Mouse (Mus musculus): ENCODE data around the gene Lactb. TPM values are rescaled to one million over a fixed set of nuclear protein-coding genes. Genes with fewer than 3 reads are reported as not detected.

The Lactb gene
- polyA plus RNA-seq, 1 experiment from 2014 or later, result 13.3 TPM

DNA sequence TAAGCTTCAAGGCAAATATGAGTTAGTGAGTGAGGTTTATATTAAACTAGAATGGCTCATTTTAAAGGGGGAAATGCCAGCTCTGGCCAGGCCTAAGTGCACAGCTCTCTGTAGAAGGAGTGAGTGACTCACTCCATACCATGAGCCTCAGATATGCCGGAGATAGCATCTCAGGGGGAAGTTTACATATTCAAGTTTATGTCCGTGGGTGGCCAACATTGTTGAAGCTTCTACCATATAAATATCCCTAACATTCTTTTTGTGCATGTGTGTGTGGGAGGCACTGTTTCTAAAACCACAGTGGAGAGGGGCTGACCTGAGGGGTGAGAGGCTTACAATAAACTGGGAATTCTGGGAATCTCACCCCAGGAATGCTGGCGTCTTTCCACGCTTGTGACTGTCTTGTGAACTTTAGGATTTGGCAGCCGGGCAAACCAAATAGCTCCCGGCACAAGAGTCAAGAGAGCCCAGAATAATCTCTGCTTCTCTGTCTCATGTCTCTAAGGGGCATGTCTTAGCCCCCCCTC is 13.7 kb upstream of the Lactb start:
- Histone ChIP-seq H3K4me2 (ENCODE audit: low read depth, low read length) (peak overlapping the region; percentile 52), H3K4me1 (ENCODE audit: insufficient read depth) (peaks cover 17% of the 10 kb centered on the region), H3K27me3 (ENCODE audit: insufficient read depth, low read length) (no peaks in the 10 kb centered on the region), H3K4me3 (ENCODE audit: low read depth, low read length) (no peak overlapping the region), H3K9ac (replicated peaks) (no peak overlapping the region), H3K27ac (ENCODE audit: low read depth) (peak overlapping the region; percentile 46; the same call in 1 of the 2 replicates), H3K36me3 (replicated peaks; ENCODE audit: insufficient read depth, low read length) (no peaks in the 10 kb centered on the region), H3K9me3 (ENCODE audit: low read length) (no peaks in the 10 kb centered on the region)
- 65% methylated on average over 6 of the region's 6 CpGs for WGBS (ENCODE audit: insufficient replicate concordance)
- ATAC-seq (no peak), DNase-seq (no peak)
- TF ChIP-seq EP300 (IDR thresholded peaks at IDR 0.05; ENCODE audit: low read depth) (no peak), CTCF (IDR thresholded peaks at IDR 0.05; ENCODE audit: low read depth) (no peak)

DNA sequence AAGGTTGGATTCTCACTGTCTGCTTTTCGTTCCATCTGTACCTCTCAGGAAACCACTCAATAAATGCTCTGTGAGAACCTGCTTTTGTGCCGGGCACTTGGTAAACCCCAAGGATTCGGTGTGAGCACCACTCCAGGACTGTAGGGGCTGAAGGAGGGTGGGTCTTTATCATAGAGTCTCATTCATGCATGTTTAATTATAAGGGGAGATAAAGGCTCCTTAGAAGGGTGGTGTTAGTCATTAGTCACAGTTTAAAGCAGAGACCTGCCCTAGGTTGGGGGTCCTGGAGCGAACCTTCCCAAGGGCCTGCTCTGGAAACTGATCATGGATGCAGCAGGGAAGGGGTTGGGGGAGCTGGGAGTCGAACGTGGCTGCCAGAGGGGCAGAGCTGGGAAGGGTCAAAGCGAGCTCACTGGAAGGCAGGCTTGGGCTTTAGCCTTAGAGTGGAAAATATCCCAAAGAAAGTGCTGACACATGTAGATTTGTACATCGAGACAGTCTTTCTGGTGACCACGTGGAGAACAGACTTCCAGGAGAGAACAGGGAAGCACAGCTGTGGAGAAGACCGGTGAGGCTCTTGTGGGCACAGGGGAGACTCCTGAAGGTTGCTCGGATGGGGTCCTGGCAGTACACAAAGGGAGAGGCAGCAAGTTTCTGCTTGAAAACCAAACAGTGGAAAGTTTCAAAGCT is 13.1 kb upstream of the Lactb start:
- 54% methylated on average over 11 of the region's 11 CpGs for WGBS (ENCODE audit: insufficient replicate concordance)
- Histone ChIP-seq H3K4me3 (ENCODE audit: low read depth, low read length) (no peak overlapping the region), H3K4me1 (ENCODE audit: insufficient read depth) (peaks cover 17% of the 10 kb centered on the region), H3K27ac (ENCODE audit: low read depth) (peak overlapping the region; percentile 46; the same call in 1 of the 2 replicates), H3K9ac (replicated peaks) (no peak overlapping the region), H3K36me3 (replicated peaks; ENCODE audit: insufficient read depth, low read length) (no peaks in the 10 kb centered on the region), H3K4me2 (ENCODE audit: low read depth, low read length) (peak overlapping the region; percentile 52), H3K9me3 (ENCODE audit: low read length) (no peaks in the 10 kb centered on the region), H3K27me3 (ENCODE audit: insufficient read depth, low read length) (no peaks in the 10 kb centered on the region)
- TF ChIP-seq EP300 (IDR thresholded peaks at IDR 0.05; ENCODE audit: low read depth) (peak; percentile 50; the same call in 1 of the 2 replicates), CTCF (IDR thresholded peaks at IDR 0.05; ENCODE audit: low read depth) (no peak)
- no peak for DNase-seq
- peak; percentile 69 for ATAC-seq

DNA sequence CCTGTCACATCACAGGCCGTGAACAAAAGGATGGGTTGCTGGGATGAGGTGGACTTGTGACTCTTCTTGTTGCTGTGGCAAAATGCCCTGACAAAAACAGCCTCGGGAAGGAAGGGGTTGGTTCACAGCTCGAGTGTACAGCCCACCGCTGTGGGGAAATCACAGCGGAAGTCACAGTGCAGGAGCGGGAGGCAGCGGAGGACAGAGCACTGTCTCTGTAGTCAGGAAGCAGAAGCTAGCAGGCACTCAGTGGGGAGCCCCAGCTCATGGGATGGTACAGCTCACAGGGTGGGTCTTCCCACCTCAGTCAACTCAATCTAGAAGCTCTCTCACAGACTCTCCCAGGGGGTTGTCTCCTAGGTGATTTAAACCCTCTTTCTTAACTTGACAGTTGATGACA is 10.1 kb upstream of the Lactb start:
- H3K4me3 ChIP-seq (ENCODE audit: low read depth, low read length), result no peak overlapping the region
- no peaks in the 10 kb centered on the region for H3K27me3 ChIP-seq (ENCODE audit: insufficient read depth, low read length)
- H3K4me1 ChIP-seq (ENCODE audit: insufficient read depth), result peaks cover 10% of the 10 kb centered on the region; the same call in 1 of the 2 replicates
- no peak overlapping the region for H3K27ac ChIP-seq (ENCODE audit: low read depth)
- 52% methylated on average over 7 of the region's 7 CpGs for WGBS (ENCODE audit: insufficient replicate concordance)
- no peak overlapping the region for H3K4me2 ChIP-seq (ENCODE audit: low read depth, low read length)
- DNase-seq (no peak), ATAC-seq (no peak)
- H3K9ac ChIP-seq (replicated peaks), result no peak overlapping the region
- H3K36me3 ChIP-seq (replicated peaks; ENCODE audit: insufficient read depth, low read length), result no peaks in the 10 kb centered on the region
- no peaks in the 10 kb centered on the region for H3K9me3 ChIP-seq (ENCODE audit: low read length)
- no peak for TF ChIP-seq CTCF (IDR thresholded peaks at IDR 0.05; ENCODE audit: low read depth)
- TF ChIP-seq EP300 (IDR thresholded peaks at IDR 0.05; ENCODE audit: low read depth), result no peak

DNA sequence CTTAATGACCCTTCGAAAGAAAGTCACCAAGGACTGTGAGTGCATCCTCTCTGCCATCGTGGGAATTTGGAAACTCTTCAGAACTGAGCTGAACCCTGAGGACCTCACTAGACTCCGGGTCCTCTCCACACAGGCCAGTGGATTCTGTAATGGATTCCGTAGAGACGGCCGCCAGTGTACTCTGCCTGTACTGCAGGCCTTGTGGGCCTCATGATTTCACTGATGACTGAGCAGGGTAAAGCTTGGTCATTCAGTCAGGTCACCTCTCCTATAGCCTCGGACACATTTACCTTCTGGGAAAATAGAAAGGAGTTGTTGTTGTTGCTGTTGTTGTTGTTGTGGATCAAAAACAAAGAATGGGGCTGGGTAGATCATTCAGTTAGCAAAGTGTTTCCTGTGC is 6.8 kb upstream of the Lactb start:
- ATAC-seq, result no peak
- H3K9ac ChIP-seq (replicated peaks), result no peak overlapping the region
- no peak for DNase-seq
- H3K4me2 ChIP-seq (ENCODE audit: low read depth, low read length), result no peak overlapping the region
- TF ChIP-seq EP300 (IDR thresholded peaks at IDR 0.05; ENCODE audit: low read depth) (no peak), CTCF (IDR thresholded peaks at IDR 0.05; ENCODE audit: low read depth) (no peak)
- no peak overlapping the region for H3K4me3 ChIP-seq (ENCODE audit: low read depth, low read length)
- 79% methylated on average over 7 of the region's 7 CpGs for WGBS (ENCODE audit: insufficient replicate concordance)
- no peaks in the 10 kb centered on the region for H3K36me3 ChIP-seq (replicated peaks; ENCODE audit: insufficient read depth, low read length)
- H3K4me1 ChIP-seq (ENCODE audit: insufficient read depth), result peaks cover 4% of the 10 kb centered on the region; the same call in 1 of the 2 replicates
- H3K9me3 ChIP-seq (ENCODE audit: low read length), result no peaks in the 10 kb centered on the region
- H3K27ac ChIP-seq (ENCODE audit: low read depth), result no peak overlapping the region
- H3K27me3 ChIP-seq (ENCODE audit: insufficient read depth, low read length), result no peaks in the 10 kb centered on the region

DNA sequence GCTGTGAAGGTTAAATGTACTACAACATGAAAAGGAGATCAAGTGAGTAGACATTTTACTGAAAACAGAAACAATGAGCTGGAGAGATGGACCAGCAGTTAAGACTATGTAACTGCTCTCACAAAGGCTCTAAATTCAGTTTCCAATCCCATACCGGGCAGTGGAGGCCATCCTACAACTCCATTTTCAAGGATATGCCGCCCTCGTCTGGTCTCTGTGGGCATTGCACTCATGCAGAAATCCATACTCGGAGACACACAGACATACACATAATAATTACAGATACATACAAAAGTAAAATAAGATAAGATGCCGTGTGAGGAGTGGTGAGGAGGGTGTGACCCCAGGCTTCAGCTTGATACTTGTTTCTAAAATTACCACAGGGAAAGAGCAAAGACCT is 5.2 kb upstream of the Lactb start:
- Histone ChIP-seq H3K27ac (ENCODE audit: low read depth) (no peak overlapping the region), H3K9me3 (ENCODE audit: low read length) (no peaks in the 10 kb centered on the region), H3K4me1 (ENCODE audit: insufficient read depth) (peaks cover 7% of the 10 kb centered on the region; the same call in 1 of the 2 replicates), H3K4me3 (ENCODE audit: low read depth, low read length) (no peak overlapping the region), H3K9ac (replicated peaks) (no peak overlapping the region), H3K4me2 (ENCODE audit: low read depth, low read length) (no peak overlapping the region), H3K27me3 (ENCODE audit: insufficient read depth, low read length) (no peaks in the 10 kb centered on the region), H3K36me3 (replicated peaks; ENCODE audit: insufficient read depth, low read length) (no peaks in the 10 kb centered on the region)
- TF ChIP-seq CTCF (IDR thresholded peaks at IDR 0.05; ENCODE audit: low read depth) (peak; percentile 95), EP300 (IDR thresholded peaks at IDR 0.05; ENCODE audit: low read depth) (no peak)
- DNase-seq (peak; percentile 88), ATAC-seq (peak; percentile 62)
- WGBS (ENCODE audit: insufficient replicate concordance), result 6% methylated on average over 5 of the region's 5 CpGs

DNA sequence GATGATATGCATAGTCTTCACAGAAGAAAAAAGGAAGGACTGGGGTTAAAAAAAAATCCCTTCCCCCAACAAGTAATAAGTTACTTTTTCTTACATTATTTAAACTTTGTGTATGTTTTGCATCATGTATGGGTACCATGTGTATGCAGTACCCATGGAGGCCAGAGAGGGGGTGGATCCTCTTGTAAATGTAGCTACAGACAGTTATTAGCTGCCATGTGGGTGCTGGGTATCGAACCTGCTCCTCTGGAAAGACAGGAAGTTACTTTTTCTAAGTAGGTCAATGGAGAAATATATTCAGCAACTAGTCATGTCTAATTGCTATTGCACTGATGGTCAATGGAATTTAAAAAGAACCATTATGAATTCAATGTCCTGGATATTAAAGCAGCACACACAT is 3.2 kb upstream of the Lactb start:
- DNase-seq (no peak), ATAC-seq (no peak)
- WGBS (ENCODE audit: insufficient replicate concordance), result 76% methylated on average over 1 of the region's 1 CpGs
- H3K4me3 ChIP-seq (ENCODE audit: low read depth, low read length), result no peak overlapping the region
- H3K36me3 ChIP-seq (replicated peaks; ENCODE audit: insufficient read depth, low read length), result no peaks in the 10 kb centered on the region
- no peak overlapping the region for H3K27ac ChIP-seq (ENCODE audit: low read depth)
- H3K9me3 ChIP-seq (ENCODE audit: low read length), result no peaks in the 10 kb centered on the region
- peaks cover 7% of the 10 kb centered on the region; the same call in 1 of the 2 replicates for H3K4me1 ChIP-seq (ENCODE audit: insufficient read depth)
- H3K27me3 ChIP-seq (ENCODE audit: insufficient read depth, low read length), result no peaks in the 10 kb centered on the region
- no peak overlapping the region for H3K4me2 ChIP-seq (ENCODE audit: low read depth, low read length)
- TF ChIP-seq CTCF (IDR thresholded peaks at IDR 0.05; ENCODE audit: low read depth) (no peak), EP300 (IDR thresholded peaks at IDR 0.05; ENCODE audit: low read depth) (no peak)
- H3K9ac ChIP-seq (replicated peaks), result no peak overlapping the region

Measured in liver, postnatal 0 days (tissue).